8 mouse cellular contexts compared by ENCODE assay signal in genomic region chr10:13090596-13091424, GRCm38 (mm10). TPM values are rescaled to one million over a fixed set of nuclear protein-coding genes. Genes with fewer than 3 reads are reported as not detected.
DNase-seq lines count a peak whose midpoint lies in the region; ATAC-seq and TF ChIP-seq lines count a peak whose summit lies in the region.

No protein-coding gene starts in this region.

- H3K4me1 ChIP-seq in bone marrow macrophage, adult 2 months (ENCODE audit: control insufficient read depth, insufficient read depth, low read length) = no peaks in the 10 kb centered on the region
- no peaks in the 10 kb centered on the region for H3K4me1 ChIP-seq in embryonic fibroblast, embryonic 13.5 days (ENCODE audit: control insufficient read depth, insufficient read depth, low read length)
- H3K4me1 ChIP-seq in heart, embryonic 11.5 days (ENCODE audit: control insufficient read depth, insufficient read depth, low read length) = no peaks in the 10 kb centered on the region; the same call in 1 of the 2 replicates
- no peaks in the 10 kb centered on the region for H3K4me1 ChIP-seq in kidney, embryonic 15.5 days
- H3K4me1 ChIP-seq in midbrain, embryonic 16.5 days (ENCODE audit: control insufficient read depth, insufficient read depth, low read length) = no peaks in the 10 kb centered on the region

- peak; percentile 15 for DNase-seq in 3134 (ENCODE audit: extremely low read depth, insufficient read length, low spot score)
- peak; percentile 66 for DNase-seq in liver
- DNase-seq in splenic B cell, adult 2 months (ENCODE audit: low read depth, low spot score) = peak; percentile 24

- H3K9ac ChIP-seq in heart, embryonic 11.5 days (ENCODE audit: low read depth, low read length) = peak overlapping the region; percentile 82
- peak overlapping the region; percentile 51 for H3K9ac ChIP-seq in kidney, embryonic 15.5 days
- peak overlapping the region; percentile 69 for H3K9ac ChIP-seq in midbrain, embryonic 16.5 days (ENCODE audit: low read depth, low read length)

- H3K27ac ChIP-seq in bone marrow macrophage, adult 2 months (ENCODE audit: insufficient read depth, low read depth, low read length) = no peak overlapping the region
- H3K27ac ChIP-seq in embryonic fibroblast, embryonic 13.5 days (ENCODE audit: insufficient read depth, low read length) = no peak overlapping the region
- H3K27ac ChIP-seq in heart, embryonic 11.5 days (ENCODE audit: low read depth, low read length) = peak overlapping the region; percentile 58
- H3K27ac ChIP-seq in kidney, embryonic 15.5 days = peak overlapping the region; percentile 39; the same call in 1 of the 2 replicates
- H3K27ac ChIP-seq in midbrain, embryonic 16.5 days (ENCODE audit: low read length) = peak overlapping the region; percentile 32; the same call in 1 of the 2 replicates

- H3K27me3 ChIP-seq in heart, embryonic 11.5 days (ENCODE audit: control insufficient read depth, insufficient read depth, low read length) = no peaks in the 10 kb centered on the region
- H3K27me3 ChIP-seq in kidney, embryonic 15.5 days = no peaks in the 10 kb centered on the region
- no peaks in the 10 kb centered on the region for H3K27me3 ChIP-seq in midbrain, embryonic 16.5 days (ENCODE audit: control insufficient read depth, insufficient read depth, low read depth, low read length)
- no peaks in the 10 kb centered on the region; the same call in 1 of the 2 replicates for H3K27me3 ChIP-seq in splenic B cell, adult 2 months (ENCODE audit: control insufficient read depth, insufficient read depth, low read length, poor library complexity, severe bottlenecking)

- H3K4me2 ChIP-seq in heart, embryonic 11.5 days = peak overlapping the region; percentile 62
- peak overlapping the region; percentile 59 for H3K4me2 ChIP-seq in kidney, embryonic 15.5 days
- H3K4me2 ChIP-seq in midbrain, embryonic 16.5 days (ENCODE audit: low read length) = peak overlapping the region; percentile 55

- H3K4me3 ChIP-seq in bone marrow macrophage, adult 2 months (ENCODE audit: insufficient read depth, low read length) = peak overlapping the region; percentile 61
- peak overlapping the region; percentile 67 for H3K4me3 ChIP-seq in embryonic fibroblast, embryonic 13.5 days (ENCODE audit: insufficient read depth, low read length)
- peak overlapping the region; percentile 60 for H3K4me3 ChIP-seq in heart, embryonic 11.5 days (ENCODE audit: low read depth, low read length)
- peak overlapping the region; percentile 54 for H3K4me3 ChIP-seq in kidney, embryonic 15.5 days (replicated peaks)
- peak overlapping the region; percentile 58 for H3K4me3 ChIP-seq in midbrain, embryonic 16.5 days (ENCODE audit: low read depth, low read length)

- peaks cover 3% of the 10 kb centered on the region; the same call in 1 of the 2 replicates for H3K36me3 ChIP-seq in heart, embryonic 11.5 days (ENCODE audit: control insufficient read depth, insufficient read depth, low read length)
- H3K36me3 ChIP-seq in kidney, embryonic 15.5 days = no peaks in the 10 kb centered on the region
- no peaks in the 10 kb centered on the region for H3K36me3 ChIP-seq in midbrain, embryonic 16.5 days (ENCODE audit: control insufficient read depth, insufficient read depth, low read length)
- no peaks in the 10 kb centered on the region for H3K36me3 ChIP-seq in splenic B cell, adult 2 months (ENCODE audit: control insufficient read depth, insufficient read depth, low read length, poor library complexity, severe bottlenecking)

- TF ChIP-seq POLR2A in bone marrow macrophage, adult 2 months (IDR thresholded peaks at IDR 0.05; ENCODE audit: borderline replicate concordance, low read depth, low read length) = no peak
- peak; percentile 96 for TF ChIP-seq POLR2A in embryonic fibroblast, embryonic 13.5 days (IDR thresholded peaks at IDR 0.05; ENCODE audit: low read depth, low read length)

- WGBS in heart, embryonic 11.5 days (ENCODE audit: insufficient replicate concordance) = 42% methylated on average over 70 of the region's 70 CpGs
- WGBS in kidney, embryonic 15.5 days = 48% methylated on average over 70 of the region's 70 CpGs
- 45% methylated on average over 70 of the region's 70 CpGs for WGBS in midbrain, embryonic 16.5 days

- ATAC-seq in heart, embryonic 11.5 days (replicated peaks; ENCODE audit: insufficient number of reproducible peaks, low FRiP score, low TSS enrichment) = peak; percentile 88
- ATAC-seq in kidney, embryonic 15.5 days (replicated peaks; ENCODE audit: low FRiP score) = peak; percentile 93
- ATAC-seq in midbrain, embryonic 16.5 days = peak; percentile 97

- no peak for TF ChIP-seq CTCF in bone marrow macrophage, adult 2 months (IDR thresholded peaks at IDR 0.05; ENCODE audit: low read depth, low read length)
- TF ChIP-seq CTCF in embryonic fibroblast, embryonic 13.5 days (IDR thresholded peaks at IDR 0.05; ENCODE audit: borderline replicate concordance, insufficient read depth, low read length) = no peak

- peaks cover 17% of the 10 kb centered on the region for H3K9me3 ChIP-seq in heart, embryonic 11.5 days (replicated peaks; ENCODE audit: control insufficient read depth, low read length)
- peaks cover 20% of the 10 kb centered on the region for H3K9me3 ChIP-seq in kidney, embryonic 15.5 days (replicated peaks)
- peaks cover 11% of the 10 kb centered on the region; the same call in 1 of the 2 replicates for H3K9me3 ChIP-seq in midbrain, embryonic 16.5 days (replicated peaks; ENCODE audit: control insufficient read depth, low read length, poor library complexity, severe bottlenecking)

RNA-seq across cellular contexts. Expression of gene Plagl1, which starts 30.5 kb away (rescaled TPM):
- polyA plus RNA-seq in bone marrow macrophage, adult 2 months (2012; ENCODE audit: insufficient read depth, insufficient read length, missing spikeins) = 0.20 TPM in 1 of 2 replicates, not detected in the other
- polyA plus RNA-seq in embryonic fibroblast, embryonic 13.5 days (2011; ENCODE audit: insufficient read length, low read depth, missing spikeins) = 37.7 and 144 TPM in 2 replicates
- polyA plus RNA-seq in heart, embryonic 11.5 days (2014; fragmentation: Nextera tagmentation; extraction: Ambion mirVana) = 277 and 328 TPM in 2 replicates
- 99.2 and 114 TPM in 2 replicates for polyA plus RNA-seq in kidney, embryonic 15.5 days (2015; fragmentation: Nextera tagmentation; extraction: Ambion mirVana)
- 26.3 and 31.0 TPM in 2 replicates for polyA plus RNA-seq in midbrain, embryonic 16.5 days (2015; fragmentation: Nextera tagmentation; extraction: Ambion mirVana)

Comparison
In these comparisons a context has a peak if more than half of its experiments do, and no peak if none do; other contexts are left out.
1. DNase-seq: peak in every context shown above with its lines; median percentile 66 in liver; 24 in splenic B cell, adult 2 months; 15 in 3134.
2. H3K27ac ChIP-seq: peak in heart, embryonic 11.5 days (single experiment), kidney, embryonic 15.5 days (single experiment) and midbrain, embryonic 16.5 days (single experiment); none in bone marrow macrophage, adult 2 months (single experiment) and embryonic fibroblast, embryonic 13.5 days (single experiment).
3. RNA of gene Plagl1, which starts 30.5 kb away (polyA plus RNA-seq): 277 to 328 TPM in heart, embryonic 11.5 days, 37.7 to 144 TPM in embryonic fibroblast, embryonic 13.5 days, 99.2 to 114 TPM in kidney, embryonic 15.5 days and 26.3 to 31.0 TPM in midbrain, embryonic 16.5 days; 0.20 TPM in bone marrow macrophage, adult 2 months; every median in the first group is over 10 times any median in the second.
4. Peak in every context shown above with its lines, with median percentiles within 50 percentile points of each other: H3K4me3 ChIP-seq, ATAC-seq, H3K4me2 ChIP-seq and H3K9ac ChIP-seq.